Mouse (Mus musculus): ENCODE measurements around the gene Steap1. TPM values are rescaled to one million over a fixed set of nuclear protein-coding genes. Genes with fewer than 3 reads are reported as not detected.

Gene Steap1
- polyA plus RNA-seq, 1 experiment from 2014 or later: 2.2 TPM

DNA sequence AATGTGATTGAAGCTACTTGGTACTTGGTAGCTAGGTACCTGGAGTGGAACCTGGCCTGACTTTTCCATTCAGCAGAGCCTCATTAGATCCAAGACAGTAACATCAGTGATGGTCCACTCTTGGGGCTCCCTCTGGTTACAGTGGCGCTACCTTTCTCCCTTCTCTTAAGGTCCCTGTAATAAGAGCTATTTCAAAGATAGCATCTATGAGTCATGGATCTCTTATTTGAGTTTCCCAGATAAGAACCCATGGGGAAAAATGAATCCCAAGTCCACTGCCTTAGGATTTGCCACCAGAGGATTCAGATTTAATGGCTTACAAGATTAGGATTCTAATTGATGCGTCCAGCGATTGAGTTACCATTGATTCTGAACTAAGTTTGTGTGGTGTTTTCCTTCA, 16.9 kb downstream of the Steap1 start:
- Histone ChIP-seq H3K27ac (ENCODE audit: low read depth) (no peak overlapping the region), H3K9me3 (ENCODE audit: low read depth, low read length) (no peaks in the 10 kb centered on the region), H3K9ac (no peak overlapping the region), H3K4me2 (no peak overlapping the region), H3K4me1 (ENCODE audit: insufficient read depth) (no peaks in the 10 kb centered on the region), H3K4me3 (ENCODE audit: low read depth, low read length) (no peak overlapping the region), H3K27me3 (ENCODE audit: insufficient read depth, low read length) (no peaks in the 10 kb centered on the region), H3K36me3 (ENCODE audit: insufficient read depth) (no peaks in the 10 kb centered on the region)
- ATAC-seq (ENCODE audit: insufficient read depth) (no peak), DNase-seq (no peak)
- 91% methylated on average over 3 of the region's 3 CpGs for WGBS
- TF ChIP-seq CTCF (IDR thresholded peaks at IDR 0.05; ENCODE audit: low read depth): no peak

DNA sequence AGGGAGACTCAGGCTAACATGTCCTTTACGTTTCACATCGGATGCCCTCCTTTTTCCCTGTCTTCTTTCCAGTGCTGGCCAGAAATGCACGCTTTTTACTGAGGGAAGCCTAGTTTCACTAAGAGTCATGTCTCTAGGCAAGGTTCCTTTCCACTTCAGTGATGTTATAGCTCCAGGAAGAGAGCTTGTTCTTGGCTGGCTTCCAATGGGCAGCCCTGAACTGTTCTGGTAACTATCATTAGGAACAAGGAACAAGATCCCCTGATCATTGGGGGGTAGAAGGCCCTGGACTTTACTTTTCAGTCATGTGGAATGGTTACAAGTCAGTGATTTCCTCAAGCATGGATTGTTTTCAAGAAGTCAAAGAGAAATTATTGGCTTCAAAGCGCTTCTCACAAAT, 19.2 kb downstream of the Steap1 start:
- Histone ChIP-seq H3K27ac (ENCODE audit: low read depth) (no peak overlapping the region), H3K4me1 (ENCODE audit: insufficient read depth) (no peaks in the 10 kb centered on the region), H3K27me3 (ENCODE audit: insufficient read depth, low read length) (no peaks in the 10 kb centered on the region), H3K9me3 (ENCODE audit: low read depth, low read length) (no peaks in the 10 kb centered on the region), H3K9ac (no peak overlapping the region), H3K36me3 (ENCODE audit: insufficient read depth) (no peaks in the 10 kb centered on the region), H3K4me2 (no peak overlapping the region), H3K4me3 (ENCODE audit: low read depth, low read length) (no peak overlapping the region)
- 83% methylated on average over 4 of the region's 4 CpGs for WGBS
- ATAC-seq (ENCODE audit: insufficient read depth) (no peak), DNase-seq (peak; percentile 2)
- TF ChIP-seq CTCF (IDR thresholded peaks at IDR 0.05; ENCODE audit: low read depth): no peak

DNA sequence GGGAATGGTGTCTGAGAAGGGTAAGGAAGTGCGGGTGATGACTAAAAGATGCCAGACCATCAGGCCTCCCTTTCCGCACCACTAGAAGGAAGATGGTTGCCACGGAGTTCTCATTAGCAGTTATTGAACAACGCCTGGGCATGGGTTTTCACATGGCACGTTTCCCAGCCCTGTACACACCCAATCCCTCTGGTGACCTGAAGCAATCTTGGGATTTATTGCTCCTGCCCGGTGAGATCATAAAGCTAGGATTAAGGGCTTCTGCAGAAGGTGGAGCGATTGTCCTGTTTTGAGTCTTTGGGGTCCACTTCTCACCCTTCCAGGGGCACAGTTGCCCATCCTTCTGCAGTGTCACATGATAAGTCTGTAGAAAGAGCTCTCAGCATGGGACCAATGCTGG, 26.9 kb downstream of the Steap1 start:
- 88% methylated on average over 7 of the region's 7 CpGs for WGBS
- Histone ChIP-seq H3K27me3 (ENCODE audit: insufficient read depth, low read length) (no peaks in the 10 kb centered on the region), H3K4me2 (no peak overlapping the region), H3K9ac (no peak overlapping the region), H3K4me3 (ENCODE audit: low read depth, low read length) (no peak overlapping the region), H3K27ac (ENCODE audit: low read depth) (no peak overlapping the region), H3K36me3 (ENCODE audit: insufficient read depth) (no peaks in the 10 kb centered on the region), H3K4me1 (ENCODE audit: insufficient read depth) (no peaks in the 10 kb centered on the region), H3K9me3 (ENCODE audit: low read depth, low read length) (no peaks in the 10 kb centered on the region)
- no peak for TF ChIP-seq CTCF (IDR thresholded peaks at IDR 0.05; ENCODE audit: low read depth)
- no peak for DNase-seq
- ATAC-seq (ENCODE audit: insufficient read depth): no peak

DNA sequence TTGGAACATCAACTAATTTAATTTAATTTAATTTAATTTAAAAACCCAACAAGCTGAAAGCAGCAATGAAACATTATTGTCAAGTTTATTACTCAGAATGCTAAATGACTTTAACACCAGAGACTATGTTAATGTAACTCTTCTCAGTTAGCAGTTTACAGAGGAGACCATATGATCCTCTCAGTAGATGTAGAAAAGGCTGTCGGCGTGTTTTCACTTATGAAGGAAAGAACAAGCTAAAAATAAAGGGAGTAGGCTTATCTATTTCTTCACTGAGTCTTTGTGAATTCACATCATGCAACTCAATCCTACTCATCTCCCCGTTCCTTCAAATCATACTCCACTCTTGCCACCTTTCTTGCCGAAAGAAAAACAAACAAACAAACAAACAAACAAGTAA, 38.1 kb downstream of the Steap1 start:
- Histone ChIP-seq H3K9ac (no peak overlapping the region), H3K27me3 (ENCODE audit: insufficient read depth, low read length) (no peaks in the 10 kb centered on the region), H3K4me1 (ENCODE audit: insufficient read depth) (no peaks in the 10 kb centered on the region), H3K4me3 (ENCODE audit: low read depth, low read length) (no peak overlapping the region), H3K36me3 (ENCODE audit: insufficient read depth) (no peaks in the 10 kb centered on the region), H3K4me2 (no peak overlapping the region), H3K9me3 (ENCODE audit: low read depth, low read length) (no peaks in the 10 kb centered on the region), H3K27ac (ENCODE audit: low read depth) (no peak overlapping the region)
- ATAC-seq (ENCODE audit: insufficient read depth): no peak
- TF ChIP-seq CTCF (IDR thresholded peaks at IDR 0.05; ENCODE audit: low read depth): no peak
- DNase-seq: no peak
- 74% methylated on average over 4 of the region's 4 CpGs for WGBS

DNA sequence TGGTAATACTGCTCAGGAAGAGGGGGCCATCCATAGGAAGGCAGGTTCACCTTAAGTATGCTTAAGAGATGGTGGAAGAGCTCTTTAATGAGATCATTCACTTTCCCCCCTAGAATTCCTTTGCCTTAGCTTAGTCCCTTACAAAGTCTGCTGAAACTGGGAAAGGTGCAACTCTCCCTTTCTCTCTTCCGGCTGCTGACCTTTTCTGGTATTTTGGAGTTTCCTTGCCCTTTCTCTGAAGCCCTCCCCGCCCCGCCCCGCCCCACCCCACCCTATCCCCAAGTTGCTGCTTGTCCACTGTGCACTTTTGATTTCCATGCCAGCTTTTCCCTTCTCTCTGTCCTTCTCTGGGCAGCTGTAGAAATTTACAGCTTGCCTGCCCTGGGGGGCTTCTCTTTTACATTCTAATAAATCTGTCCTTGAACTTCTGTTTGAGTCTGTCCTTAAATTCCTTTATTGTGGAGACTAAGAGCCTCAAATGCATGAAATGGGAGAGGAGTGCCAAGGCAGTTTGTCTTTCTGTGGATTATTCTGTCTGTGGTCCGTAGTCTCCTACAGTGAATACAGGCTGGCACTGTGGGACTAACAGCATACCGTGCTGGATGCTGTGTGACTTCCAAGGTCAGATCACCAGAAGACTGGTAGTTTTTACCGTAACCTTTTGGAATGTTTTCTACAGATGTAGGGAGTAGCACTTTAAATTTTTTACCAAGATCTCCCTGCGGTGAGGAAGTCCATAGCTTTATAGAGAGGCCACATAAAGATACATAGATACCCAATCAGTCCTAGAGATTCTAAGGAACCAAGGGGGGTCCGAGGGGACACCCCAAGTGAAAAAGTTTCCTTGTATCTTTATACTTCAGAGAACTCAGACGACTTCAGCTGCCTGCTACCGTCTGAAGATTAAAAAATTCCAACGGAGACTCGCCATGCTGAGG, 41.5 kb downstream of the Steap1 start:
- no peak overlapping the region for H3K9ac ChIP-seq
- H3K27ac ChIP-seq (ENCODE audit: low read depth): no peak overlapping the region
- no peak overlapping the region for H3K4me3 ChIP-seq (ENCODE audit: low read depth, low read length)
- ATAC-seq (ENCODE audit: insufficient read depth) (no peak), DNase-seq (no peak)
- H3K27me3 ChIP-seq (ENCODE audit: insufficient read depth, low read length): no peaks in the 10 kb centered on the region
- no peaks in the 10 kb centered on the region for H3K36me3 ChIP-seq (ENCODE audit: insufficient read depth)
- H3K9me3 ChIP-seq (ENCODE audit: low read depth, low read length): no peaks in the 10 kb centered on the region
- TF ChIP-seq CTCF (IDR thresholded peaks at IDR 0.05; ENCODE audit: low read depth): no peak
- WGBS: 54% methylated on average over 13 of the region's 13 CpGs
- no peak overlapping the region for H3K4me2 ChIP-seq
- H3K4me1 ChIP-seq (ENCODE audit: insufficient read depth): no peaks in the 10 kb centered on the region

DNA sequence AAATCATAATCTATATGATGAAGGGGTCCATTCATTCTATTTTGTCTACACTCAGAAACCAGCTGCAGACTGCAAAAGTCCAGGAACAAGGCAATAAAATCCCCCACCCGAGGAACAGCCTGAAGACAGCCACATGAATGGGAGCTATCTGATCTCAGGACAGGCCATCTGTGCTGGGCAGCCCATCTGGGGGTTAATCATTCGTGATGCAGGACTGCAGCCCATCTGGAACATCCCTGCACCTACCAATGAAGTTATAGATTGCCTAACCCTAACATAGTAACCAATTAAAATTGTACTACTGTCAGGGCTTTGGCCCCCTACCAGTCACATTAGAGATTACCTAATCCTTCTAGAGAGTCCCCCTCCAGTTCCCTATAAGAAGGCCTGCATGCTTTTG, 44.1 kb downstream of the Steap1 start:
- no peak for DNase-seq
- H3K9ac ChIP-seq: no peak overlapping the region
- H3K27ac ChIP-seq (ENCODE audit: low read depth): no peak overlapping the region
- H3K36me3 ChIP-seq (ENCODE audit: insufficient read depth): no peaks in the 10 kb centered on the region
- H3K27me3 ChIP-seq (ENCODE audit: insufficient read depth, low read length): no peaks in the 10 kb centered on the region
- H3K4me3 ChIP-seq (ENCODE audit: low read depth, low read length): no peak overlapping the region
- WGBS: 56% methylated on average over 2 of the region's 2 CpGs
- no peak for TF ChIP-seq CTCF (IDR thresholded peaks at IDR 0.05; ENCODE audit: low read depth)
- no peaks in the 10 kb centered on the region for H3K9me3 ChIP-seq (ENCODE audit: low read depth, low read length)
- ATAC-seq (ENCODE audit: insufficient read depth): no peak
- H3K4me2 ChIP-seq: no peak overlapping the region
- H3K4me1 ChIP-seq (ENCODE audit: insufficient read depth): no peaks in the 10 kb centered on the region

DNA sequence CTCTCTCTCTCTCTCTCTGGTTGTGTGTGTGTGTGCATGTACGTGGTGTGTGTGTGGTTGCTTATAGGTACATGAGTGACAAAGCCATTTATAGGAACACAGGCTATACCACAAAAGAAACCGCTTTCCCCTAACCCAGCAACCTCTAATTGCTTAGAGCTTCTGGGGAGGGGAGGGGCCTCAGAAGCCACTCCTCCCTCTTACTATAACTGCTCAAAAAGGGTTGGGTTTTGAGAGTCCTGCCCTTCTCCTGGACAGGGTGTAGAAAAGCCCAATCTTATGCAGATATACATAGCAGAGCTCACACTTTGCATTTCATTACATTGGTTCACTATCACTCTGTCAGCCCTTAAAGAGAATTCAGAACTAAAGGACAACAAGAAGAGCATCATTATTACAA, 48.7 kb downstream of the Steap1 start:
- no peaks in the 10 kb centered on the region for H3K36me3 ChIP-seq (ENCODE audit: insufficient read depth)
- no peak overlapping the region for H3K4me2 ChIP-seq
- no peak overlapping the region for H3K27ac ChIP-seq (ENCODE audit: low read depth)
- DNase-seq: no peak
- H3K9me3 ChIP-seq (ENCODE audit: low read depth, low read length): no peaks in the 10 kb centered on the region
- TF ChIP-seq CTCF (IDR thresholded peaks at IDR 0.05; ENCODE audit: low read depth): no peak
- H3K9ac ChIP-seq: no peak overlapping the region
- WGBS: 81% methylated on average over 2 of the region's 2 CpGs
- no peaks in the 10 kb centered on the region for H3K4me1 ChIP-seq (ENCODE audit: insufficient read depth)
- H3K27me3 ChIP-seq (ENCODE audit: insufficient read depth, low read length): no peaks in the 10 kb centered on the region
- no peak overlapping the region for H3K4me3 ChIP-seq (ENCODE audit: low read depth, low read length)
- ATAC-seq (ENCODE audit: insufficient read depth): no peak
